Mouse (Mus musculus): ENCODE measurements at regions not wholly inside any gene's neighbourhood (a gene's known extent, or its start where the extent isn't known, plus 50 kb on each side); places are given as distances from the start of the nearest gene placed in this dataset.
A peak's percentile ranks its signal among the peaks of the same experiment; 100 is the strongest.

GRCm38 (mm10) chr1:187413881-187414280, 194.7 kb upstream of the Esrrg start:
- Histone ChIP-seq H3K4me3 (replicated peaks) (no peak overlapping the region), H3K4me1 (no peaks in the 10 kb centered on the region), H3K27me3 (replicated peaks) (no peaks in the 10 kb centered on the region), H3K9me3 (no peaks in the 10 kb centered on the region), H3K27ac (no peak overlapping the region), H3K9ac (no peak overlapping the region), H3K4me2 (no peak overlapping the region), H3K36me3 (no peaks in the 10 kb centered on the region)
- WGBS = 71% methylated on average over 6 of the region's 6 CpGs
- ATAC-seq (ENCODE audit: insufficient read depth, low FRiP score, low read depth) = no peak

- H3K4me3 ChIP-seq (replicated peaks) = no peak overlapping the region
- no peak overlapping the region for H3K27ac ChIP-seq
- no peak overlapping the region for H3K4me2 ChIP-seq
- no peak overlapping the region for H3K9ac ChIP-seq
- WGBS = 88% methylated on average over 20 of the region's 20 CpGs
- H3K36me3 ChIP-seq = no peaks in the 10 kb centered on the region
- no peaks in the 10 kb centered on the region for H3K4me1 ChIP-seq
- no peaks in the 10 kb centered on the region for H3K27me3 ChIP-seq (replicated peaks)
- H3K9me3 ChIP-seq = no peaks in the 10 kb centered on the region
- no peak for ATAC-seq (ENCODE audit: insufficient read depth, low FRiP score, low read depth)
Measured at GRCm38 (mm10) chr1:187418186-187419140, 190.1 kb upstream of the Esrrg start.

GRCm38 (mm10) chr1:187428536-187429215, 179.9 kb upstream of the Esrrg start:
- H3K9me3 ChIP-seq = no peaks in the 10 kb centered on the region
- H3K4me3 ChIP-seq (replicated peaks) = no peak overlapping the region
- H3K27me3 ChIP-seq (replicated peaks) = no peaks in the 10 kb centered on the region
- no peaks in the 10 kb centered on the region for H3K36me3 ChIP-seq
- H3K4me1 ChIP-seq = no peaks in the 10 kb centered on the region
- no peak for ATAC-seq (ENCODE audit: insufficient read depth, low FRiP score, low read depth)
- H3K4me2 ChIP-seq = no peak overlapping the region
- no peak overlapping the region for H3K9ac ChIP-seq
- H3K27ac ChIP-seq = no peak overlapping the region
- WGBS = 63% methylated on average over 9 of the region's 9 CpGs

- H3K4me1 ChIP-seq = no peaks in the 10 kb centered on the region
- no peak for ATAC-seq (ENCODE audit: insufficient read depth, low FRiP score, low read depth)
- H3K36me3 ChIP-seq = no peaks in the 10 kb centered on the region
- no peaks in the 10 kb centered on the region for H3K27me3 ChIP-seq (replicated peaks)
- WGBS = 70% methylated on average over 24 of the region's 24 CpGs
- no peak overlapping the region for H3K4me2 ChIP-seq
- no peaks in the 10 kb centered on the region for H3K9me3 ChIP-seq
- H3K9ac ChIP-seq = no peak overlapping the region
- no peak overlapping the region for H3K4me3 ChIP-seq (replicated peaks)
- H3K27ac ChIP-seq = no peak overlapping the region
Measured at GRCm38 (mm10) chr1:187433716-187434634, 174.6 kb upstream of the Esrrg start.

- Histone ChIP-seq H3K9ac (no peak overlapping the region), H3K36me3 (no peaks in the 10 kb centered on the region), H3K27ac (no peak overlapping the region), H3K4me1 (no peaks in the 10 kb centered on the region), H3K4me2 (no peak overlapping the region), H3K27me3 (replicated peaks) (no peaks in the 10 kb centered on the region), H3K4me3 (replicated peaks) (no peak overlapping the region), H3K9me3 (no peaks in the 10 kb centered on the region)
- ATAC-seq (ENCODE audit: insufficient read depth, low FRiP score, low read depth) = no peak
- WGBS = 85% methylated on average over 20 of the region's 20 CpGs
Measured at GRCm38 (mm10) chr1:187439170-187439914, 169.2 kb upstream of the Esrrg start.

- Histone ChIP-seq H3K36me3 (no peaks in the 10 kb centered on the region), H3K4me2 (no peak overlapping the region), H3K9ac (no peak overlapping the region), H3K4me3 (replicated peaks) (no peak overlapping the region), H3K27ac (no peak overlapping the region), H3K9me3 (no peaks in the 10 kb centered on the region), H3K27me3 (replicated peaks) (no peaks in the 10 kb centered on the region), H3K4me1 (no peaks in the 10 kb centered on the region)
- 77% methylated on average over 3 of the region's 3 CpGs for WGBS
- no peak for ATAC-seq (ENCODE audit: insufficient read depth, low FRiP score, low read depth)
Measured at GRCm38 (mm10) chr1:187441668-187442193, 166.9 kb upstream of the Esrrg start.

GRCm38 (mm10) chr1:187446511-187446910, 162.1 kb upstream of the Esrrg start:
- H3K36me3 ChIP-seq = no peaks in the 10 kb centered on the region
- H3K4me1 ChIP-seq = no peaks in the 10 kb centered on the region
- no peaks in the 10 kb centered on the region for H3K9me3 ChIP-seq
- no peak overlapping the region for H3K4me2 ChIP-seq
- no peak overlapping the region for H3K4me3 ChIP-seq (replicated peaks)
- ATAC-seq (ENCODE audit: insufficient read depth, low FRiP score, low read depth) = no peak
- 72% methylated on average over 6 of the region's 6 CpGs for WGBS
- H3K27me3 ChIP-seq (replicated peaks) = no peaks in the 10 kb centered on the region
- H3K27ac ChIP-seq = no peak overlapping the region
- H3K9ac ChIP-seq = no peak overlapping the region

GRCm38 (mm10) chr1:187448173-187448572, 160.4 kb upstream of the Esrrg start:
- ATAC-seq (ENCODE audit: insufficient read depth, low FRiP score, low read depth) = no peak
- Histone ChIP-seq H3K4me1 (no peaks in the 10 kb centered on the region), H3K9me3 (no peaks in the 10 kb centered on the region), H3K4me3 (replicated peaks) (no peak overlapping the region), H3K4me2 (peak overlapping the region; percentile 8; the same call in 1 of the 2 replicates), H3K36me3 (no peaks in the 10 kb centered on the region), H3K9ac (no peak overlapping the region), H3K27ac (no peak overlapping the region), H3K27me3 (replicated peaks) (no peaks in the 10 kb centered on the region)
- WGBS = 10% methylated on average over 6 of the region's 6 CpGs

GRCm38 (mm10) chr1:187450106-187450505, 158.5 kb upstream of the Esrrg start:
- WGBS = 59% methylated on average over 3 of the region's 3 CpGs
- no peak for ATAC-seq (ENCODE audit: insufficient read depth, low FRiP score, low read depth)
- H3K27me3 ChIP-seq (replicated peaks) = no peaks in the 10 kb centered on the region
- H3K9me3 ChIP-seq = no peaks in the 10 kb centered on the region
- no peak overlapping the region for H3K4me2 ChIP-seq
- H3K27ac ChIP-seq = no peak overlapping the region
- no peaks in the 10 kb centered on the region for H3K4me1 ChIP-seq
- no peak overlapping the region for H3K9ac ChIP-seq
- H3K36me3 ChIP-seq = no peaks in the 10 kb centered on the region
- no peak overlapping the region for H3K4me3 ChIP-seq (replicated peaks)

GRCm38 (mm10) chr1:187452189-187452588, 156.4 kb upstream of the Esrrg start:
- Histone ChIP-seq H3K9me3 (no peaks in the 10 kb centered on the region), H3K36me3 (no peaks in the 10 kb centered on the region), H3K9ac (no peak overlapping the region), H3K27ac (no peak overlapping the region), H3K27me3 (replicated peaks) (no peaks in the 10 kb centered on the region), H3K4me3 (replicated peaks) (no peak overlapping the region), H3K4me1 (no peaks in the 10 kb centered on the region), H3K4me2 (no peak overlapping the region)
- no peak for ATAC-seq (ENCODE audit: insufficient read depth, low FRiP score, low read depth)
- 36% methylated on average over 6 of the region's 6 CpGs for WGBS

GRCm38 (mm10) chr1:187454431-187454830, 154.2 kb upstream of the Esrrg start:
- no peaks in the 10 kb centered on the region for H3K27me3 ChIP-seq (replicated peaks)

More at GRCm38 (mm10) chr1:187454431-187454830, 154.2 kb upstream of the Esrrg start:
- 61% methylated on average over 5 of the region's 5 CpGs for WGBS
- ATAC-seq (ENCODE audit: insufficient read depth, low FRiP score, low read depth) = no peak
- Histone ChIP-seq H3K36me3 (no peaks in the 10 kb centered on the region), H3K27ac (no peak overlapping the region), H3K4me3 (replicated peaks) (no peak overlapping the region), H3K4me2 (no peak overlapping the region), H3K4me1 (no peaks in the 10 kb centered on the region), H3K9ac (no peak overlapping the region), H3K9me3 (no peaks in the 10 kb centered on the region)

Measured in stomach, embryonic 15.5 days (tissue).